ENCODE assay signal across 9 mouse cellular contexts in genomic region chr1:87607385-87608091, GRCm38 (mm10). TPM values are rescaled to one million over a fixed set of nuclear protein-coding genes. Genes with fewer than 3 reads are reported as not detected.
A peak's percentile ranks its signal among the peaks of the same experiment; 100 is the strongest.
DNase-seq lines count a peak whose midpoint lies in the region; ATAC-seq and TF ChIP-seq lines count a peak whose summit lies in the region.
"Had no signal": no experiment of that assay in that cellular context is flagged by ENCODE, and none has a peak within 500 bp of the region (broad histone marks: within the 10 kb centered on the region; RNA-seq: fewer than 3 reads in every experiment).

No protein-coding gene starts in this region.

- H3K4me2 ChIP-seq in kidney, embryonic 14.5 days (replicated peaks; ENCODE audit: low read depth, low read length), result no peak overlapping the region
- H3K4me2 ChIP-seq in hindbrain, embryonic 16.5 days (ENCODE audit: low read length), result no peak overlapping the region
- no peak overlapping the region for H3K4me2 ChIP-seq in intestine, embryonic 16.5 days (ENCODE audit: low read depth, low read length)
- H3K4me2 ChIP-seq: limb, embryonic 12.5 days had no signal

- no peaks in the 10 kb centered on the region for H3K4me1 ChIP-seq in kidney, embryonic 14.5 days (ENCODE audit: control insufficient read depth, insufficient read depth, low read length)
- peaks cover 0 to 7% of the 10 kb centered on the region in 2 experiments; a peak in 1 of 4 replicates for H3K4me1 ChIP-seq in MEL (ENCODE audit: control insufficient read depth in 1 of 2, insufficient read depth in 2 of 2, low read length in 2 of 2)
- no peaks in the 10 kb centered on the region for H3K4me1 ChIP-seq in hindbrain, embryonic 16.5 days (ENCODE audit: control insufficient read depth, insufficient read depth, low read depth, low read length)
- no peaks in the 10 kb centered on the region for H3K4me1 ChIP-seq in intestine, embryonic 16.5 days (ENCODE audit: control insufficient read depth, insufficient read depth, low read length)
- H3K4me1 ChIP-seq: limb, embryonic 12.5 days had no signal

- H3K79me2 ChIP-seq in MEL (ENCODE audit: control insufficient read depth, insufficient read depth, low read length, poor library complexity), result no peaks in the 10 kb centered on the region

- no peaks in the 10 kb centered on the region for H3K27me3 ChIP-seq in kidney, embryonic 14.5 days (ENCODE audit: control insufficient read depth, insufficient read depth, low read length)
- peaks cover 4 to 6% of the 10 kb centered on the region in 2 experiments for H3K27me3 ChIP-seq in MEL (ENCODE audit: control insufficient read depth in 1 of 2, insufficient read depth in 2 of 2, low read length in 2 of 2)
- no peaks in the 10 kb centered on the region for H3K27me3 ChIP-seq in hindbrain, embryonic 16.5 days (replicated peaks; ENCODE audit: control insufficient read depth, insufficient read depth, low read length)
- no peaks in the 10 kb centered on the region for H3K27me3 ChIP-seq in intestine, embryonic 16.5 days (replicated peaks; ENCODE audit: control insufficient read depth, insufficient read depth, low read length)
- H3K27me3 ChIP-seq: limb, embryonic 12.5 days had no signal

- no peak overlapping the region for H3K27ac ChIP-seq in kidney, embryonic 14.5 days (ENCODE audit: low read depth, low read length)
- H3K27ac ChIP-seq in MEL (ENCODE audit: control insufficient read depth, low read depth, low read length), result no peak overlapping the region
- no peak overlapping the region for H3K27ac ChIP-seq in hindbrain, embryonic 16.5 days (ENCODE audit: low read depth, low read length)
- H3K27ac ChIP-seq in intestine, embryonic 16.5 days (ENCODE audit: low read length), result no peak overlapping the region
- H3K27ac ChIP-seq: limb, embryonic 12.5 days had no signal

- no peak for TF ChIP-seq POLR2A in MEL (IDR thresholded peaks at IDR 0.05; ENCODE audit: control insufficient read depth in 1 of 2, insufficient read depth in 1 of 2, low read depth in 1 of 2, low read length in 2 of 2, poor library complexity in 1 of 2)

- intact Hi-C loops in left cerebral cortex, postnatal 25 days (cut with DNase I), result no loop called here

- no peaks in the 10 kb centered on the region for H3K36me3 ChIP-seq in kidney, embryonic 14.5 days (ENCODE audit: control insufficient read depth, insufficient read depth, low read length)
- peaks cover 0 to 5% of the 10 kb centered on the region in 2 experiments; a peak in 2 of 4 replicates for H3K36me3 ChIP-seq in MEL (ENCODE audit: control insufficient read depth in 1 of 2, insufficient read depth in 2 of 2, low read length in 2 of 2)
- H3K36me3 ChIP-seq in hindbrain, embryonic 16.5 days (ENCODE audit: control insufficient read depth, insufficient read depth, low read length), result no peaks in the 10 kb centered on the region
- H3K36me3 ChIP-seq in intestine, embryonic 16.5 days (ENCODE audit: control insufficient read depth, insufficient read depth, low read length), result no peaks in the 10 kb centered on the region
- H3K36me3 ChIP-seq: limb, embryonic 12.5 days had no signal

- 82% methylated on average over 21 of the region's 21 CpGs for whole genome bisulfite sequencing in kidney, embryonic 14.5 days
- 69% methylated on average over 21 of the region's 21 CpGs for WGBS in hindbrain, embryonic 16.5 days
- WGBS in intestine, embryonic 16.5 days, result 78% methylated on average over 21 of the region's 21 CpGs

- TF ChIP-seq RAD21 in MEL (IDR thresholded peaks at IDR 0.05; ENCODE audit: low read depth, low read length), result no peak

- no peak for ATAC-seq in kidney, embryonic 14.5 days (ENCODE audit: low FRiP score, low TSS enrichment)
- peak; percentile 97 for ATAC-seq in hindbrain, embryonic 16.5 days
- no peak for ATAC-seq in intestine, embryonic 16.5 days

- no peaks in the 10 kb centered on the region for H3K9me3 ChIP-seq in kidney, embryonic 14.5 days (ENCODE audit: control insufficient read depth, low read length)
- H3K9me3 ChIP-seq in MEL (replicated peaks; ENCODE audit: insufficient read depth, low read length), result no peaks in the 10 kb centered on the region
- no peaks in the 10 kb centered on the region for H3K9me3 ChIP-seq in hindbrain, embryonic 16.5 days (ENCODE audit: control insufficient read depth, low read length)
- no peaks in the 10 kb centered on the region for H3K9me3 ChIP-seq in intestine, embryonic 16.5 days (ENCODE audit: control insufficient read depth, low read length)
- H3K9me3 ChIP-seq: limb, embryonic 12.5 days had no signal

- no peak overlapping the region for H3K4me3 ChIP-seq in kidney, embryonic 14.5 days (ENCODE audit: low read length)
- peak overlapping the region; percentile 3 to 43; a peak in 3 of 4 replicates for H3K4me3 ChIP-seq in MEL (ENCODE audit: control insufficient read depth in 1 of 2, insufficient read depth in 1 of 2, low read depth in 2 of 2, low read length in 2 of 2)
- H3K4me3 ChIP-seq in hindbrain, embryonic 16.5 days (ENCODE audit: low read length), result no peak overlapping the region
- H3K4me3 ChIP-seq in intestine, embryonic 16.5 days (ENCODE audit: low read length), result no peak overlapping the region
- H3K4me3 ChIP-seq: limb, embryonic 12.5 days had no signal

- no peak for TF ChIP-seq EP300 in MEL (IDR thresholded peaks at IDR 0.05; ENCODE audit: low read depth in 1 of 2, low read length in 2 of 2)

- H3K9ac ChIP-seq in kidney, embryonic 14.5 days (ENCODE audit: low read depth, low read length), result no peak overlapping the region
- peak overlapping the region; percentile 18; the same call in 1 of the 2 replicates for H3K9ac ChIP-seq in MEL (ENCODE audit: control insufficient read depth, low read depth, low read length, poor library complexity, severe bottlenecking)
- no peak overlapping the region for H3K9ac ChIP-seq in hindbrain, embryonic 16.5 days (ENCODE audit: low read depth, low read length)
- H3K9ac ChIP-seq in intestine, embryonic 16.5 days (ENCODE audit: low read depth, low read length), result no peak overlapping the region
- H3K9ac ChIP-seq: limb, embryonic 12.5 days had no signal

- DNase-seq in kidney, adult 11 months, result peak; percentile 40
- DNase-seq in MEL (ENCODE audit: low read depth, low spot score), result peak; percentile 55
- DNase-seq in cerebellum, postnatal 14 days, result peak; percentile 95 to 96
- DNase-seq in left cerebral cortex, postnatal 25 days (ENCODE audit: low spot score in 2 of 2), result peak; percentile 55 to 93
- peak; percentile 38 to 51 for DNase-seq in spleen, postnatal 36 days (ENCODE audit: low spot score in 2 of 2)

- TF ChIP-seq CTCF in MEL (IDR thresholded peaks at IDR 0.05 in 2 of 3, conservative IDR thresholded peaks at IDR 0.05 in 1 of 3; ENCODE audit: control insufficient read depth in 1 of 3, insufficient read depth in 1 of 3, low read depth in 2 of 3, low read length in 3 of 3, poor library complexity in 1 of 3, severe bottlenecking in 1 of 3), result no peak

TF ChIP-seq in MEL, 35 proteins besides CTCF, POLR2A, EP300 and RAD21 (continues in another document):
- TF ChIP-seq ETS1 (IDR thresholded peaks at IDR 0.05; ENCODE audit: low read depth, low read length) (0 out of 2 replicates have a peak, but pooled peaks have one; percentile 16), MAZ (IDR thresholded peaks at IDR 0.05; ENCODE audit: low read depth, low read length) (no peak), GABPA (IDR thresholded peaks at IDR 0.05; ENCODE audit: low read depth, low read length) (no peak), ZC3H11A (IDR thresholded peaks at IDR 0.05; ENCODE audit: low read depth, low read length) (no peak), USF1 (IDR thresholded peaks at IDR 0.05; ENCODE audit: low read depth, low read length) (0 out of 2 replicates have a peak, but pooled peaks have one; percentile 5), MAFK (IDR thresholded peaks at IDR 0.05; ENCODE audit: borderline replicate concordance, low read depth, low read length) (no peak), E2F4 (IDR thresholded peaks at IDR 0.05; ENCODE audit: borderline replicate concordance, low read depth, low read length) (no peak), NELFE (IDR thresholded peaks at IDR 0.05; ENCODE audit: low read depth, low read length) (no peak), MYC (IDR thresholded peaks at IDR 0.05; ENCODE audit: low read depth, low read length) (no peak), TBP (IDR thresholded peaks at IDR 0.05; ENCODE audit: low read depth, low read length) (no peak), POLR2AphosphoS5 (IDR thresholded peaks at IDR 0.05; ENCODE audit: borderline replicate concordance, low read depth, low read length) (no peak), SMC3 (IDR thresholded peaks at IDR 0.05; ENCODE audit: low read depth, low read length) (no peak), RCOR1 (IDR thresholded peaks at IDR 0.05; ENCODE audit: low read depth, low read length) (0 out of 2 replicates have a peak, but pooled peaks have one; percentile 14), ZKSCAN1 (IDR thresholded peaks at IDR 0.05; ENCODE audit: low read depth, low read length) (no peak), ELF1 (IDR thresholded peaks at IDR 0.05; ENCODE audit: low read depth, low read length) (no peak), MXI1 (IDR thresholded peaks at IDR 0.05; ENCODE audit: low read depth, low read length) (no peak), BHLHE40 (IDR thresholded peaks at IDR 0.05; ENCODE audit: borderline replicate concordance, low read depth, low read length) (no peak), JUND (IDR thresholded peaks at IDR 0.05; ENCODE audit: low read depth, low read length) (no peak), NRF1 (IDR thresholded peaks at IDR 0.05; ENCODE audit: insufficient read depth, low read depth, low read length, poor library complexity, severe bottlenecking) (no peak), MYB (IDR thresholded peaks at IDR 0.05; ENCODE audit: low read depth, low read length) (no peak)

RNA-seq across cellular contexts. Expression of gene Inpp5d, which starts 12.6 kb away (rescaled TPM):
- polyA plus RNA-seq in kidney, embryonic 14.5 days (2014; fragmentation: Nextera tagmentation; extraction: Ambion mirVana), result 3.6 and 7.5 TPM in 2 replicates
- total RNA-seq in MEL (2012; rRNA removed), result 69.4 and 73.0 TPM in 2 replicates
- polyA plus RNA-seq in MEL (2012; ENCODE audit: insufficient read depth in 1 of 2, insufficient read length in 2 of 2, low read depth in 1 of 2, low replicate concordance in 2 of 2, missing spikeins in 1 of 2), result 10 to 100 TPM in 1 of 2 experiments, not detected in 1; 71.3 TPM
- polyA plus RNA-seq in hindbrain, embryonic 16.5 days (2015; fragmentation: Nextera tagmentation; extraction: Ambion mirVana), result 3.2 and 3.7 TPM in 2 replicates
- total RNA-seq in left cerebral cortex, postnatal 25 days (2021), result 10 to 100 TPM; 17.4 to 23.5 TPM
- polyA plus RNA-seq in intestine, embryonic 16.5 days (2015; fragmentation: Nextera tagmentation; extraction: Ambion mirVana), result 3.4 and 5.3 TPM in 2 replicates

RNA-seq across cellular contexts. Expression of gene Ngef, which starts 33.9 kb away (rescaled TPM):
- 0.96 and 1.5 TPM in 2 replicates for polyA plus RNA-seq in kidney, embryonic 14.5 days (2014; fragmentation: Nextera tagmentation; extraction: Ambion mirVana)
- not detected in 2 replicates for total RNA-seq in MEL (2012; rRNA removed)
- not detected for polyA plus RNA-seq in MEL (2012; ENCODE audit: insufficient read depth in 1 of 2, insufficient read length in 2 of 2, low read depth in 1 of 2, low replicate concordance in 2 of 2, missing spikeins in 1 of 2)
- 28.9 and 29.9 TPM in 2 replicates for polyA plus RNA-seq in hindbrain, embryonic 16.5 days (2015; fragmentation: Nextera tagmentation; extraction: Ambion mirVana)
- total RNA-seq in left cerebral cortex, postnatal 25 days (2021), result 100 to 1,000 TPM; 333 to 376 TPM
- 20.0 and 23.8 TPM in 2 replicates for polyA plus RNA-seq in intestine, embryonic 16.5 days (2015; fragmentation: Nextera tagmentation; extraction: Ambion mirVana)

Comparison
In these comparisons a context has a peak if more than half of its experiments do, and no peak if none do; other contexts are left out.
1. DNase-seq: peak in every context shown above with its lines; median percentile 96 in cerebellum, postnatal 14 days; 74 in left cerebral cortex, postnatal 25 days; 55 in MEL; 44 in spleen, postnatal 36 days; 40 in kidney, adult 11 months.
2. H3K4me3 ChIP-seq: peak in MEL (2 of 2); none in kidney, embryonic 14.5 days (single experiment), hindbrain, embryonic 16.5 days (single experiment) and intestine, embryonic 16.5 days (single experiment).